In the genomic region with DNA sequence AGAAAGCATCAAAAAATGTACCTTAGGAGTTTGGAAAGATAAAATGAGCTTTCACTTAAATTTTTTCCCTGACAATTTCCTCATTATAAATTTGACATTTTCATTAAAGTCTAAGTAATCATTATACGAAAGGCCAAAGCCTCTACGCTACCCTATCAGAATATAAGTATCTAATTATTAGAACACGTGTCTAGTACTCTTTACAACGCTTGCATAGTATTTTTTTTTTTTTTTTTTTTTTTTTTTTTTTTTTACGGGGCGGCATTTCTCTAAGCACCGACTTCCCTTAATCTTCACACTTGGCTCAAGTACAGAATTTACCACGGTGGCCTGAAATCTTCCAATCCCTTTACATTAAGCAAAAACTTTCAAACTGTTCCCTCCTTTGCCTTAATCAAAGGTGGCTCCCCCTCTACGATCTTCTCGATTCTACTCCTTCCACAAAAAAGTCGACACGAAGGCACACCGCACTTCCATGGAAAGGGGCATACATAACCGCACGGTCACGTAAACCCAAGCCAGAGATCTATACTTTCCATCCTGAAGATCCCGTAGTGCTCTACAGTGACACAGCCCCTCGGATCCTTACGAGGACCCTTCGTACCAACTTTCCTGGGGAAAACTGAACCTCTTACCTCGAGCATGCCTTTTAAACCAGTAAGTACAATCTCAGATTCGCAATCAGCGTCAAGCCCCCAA, we compare ENCODE assay signal across 8 mouse cellular contexts. TPM values are rescaled to one million over a fixed set of nuclear protein-coding genes. Genes with fewer than 3 reads are reported as not detected.
DNase-seq lines count a peak whose midpoint lies in the region; ATAC-seq and TF ChIP-seq lines count a peak whose summit lies in the region.

No protein-coding gene starts in this region.

- TF ChIP-seq CTCF in layer of hippocampus, adult 2 months (conservative IDR thresholded peaks at IDR 0.05) = no peak
- TF ChIP-seq CTCF in bone marrow, adult 2 months (IDR thresholded peaks at IDR 0.05; ENCODE audit: control insufficient read depth, insufficient read depth, low read length) = no peak
- TF ChIP-seq CTCF in forebrain, postnatal 0 days (IDR thresholded peaks at IDR 0.05; ENCODE audit: low read depth) = no peak
- TF ChIP-seq CTCF in liver, embryonic 14.5 days (IDR thresholded peaks at IDR 0.05; ENCODE audit: low read depth) = no peak

- peak overlapping the region; percentile 100 for H3K27ac ChIP-seq in layer of hippocampus, adult 2 months
- H3K27ac ChIP-seq in bone marrow, adult 2 months (ENCODE audit: control insufficient read depth, insufficient read depth, low read depth, low read length, poor library complexity) = peak overlapping the region; percentile 99
- H3K27ac ChIP-seq in forebrain, postnatal 0 days (ENCODE audit: low read depth, low read length) = no peak overlapping the region; the same call in 1 of the 2 replicates
- peak overlapping the region; percentile 89 for H3K27ac ChIP-seq in liver, embryonic 14.5 days
- peak overlapping the region; percentile 100 for H3K27ac ChIP-seq in stomach, embryonic 16.5 days (ENCODE audit: low read length)

- TF ChIP-seq POLR2A in bone marrow, adult 2 months (IDR thresholded peaks at IDR 0.05; ENCODE audit: borderline replicate concordance, control insufficient read depth, low read depth, low read length) = no peak

- peak overlapping the region; percentile 77 for H3K4me2 ChIP-seq in forebrain, postnatal 0 days (ENCODE audit: low read depth)
- peak overlapping the region; percentile 72 for H3K4me2 ChIP-seq in liver, embryonic 14.5 days (ENCODE audit: low read depth)
- H3K4me2 ChIP-seq in stomach, embryonic 16.5 days (ENCODE audit: low read depth, low read length) = peak overlapping the region; percentile 78

- ATAC-seq in forebrain, postnatal 0 days = no peak
- ATAC-seq in liver, embryonic 14.5 days (ENCODE audit: insufficient read depth) = no peak
- ATAC-seq in stomach, embryonic 16.5 days (ENCODE audit: insufficient read depth, low FRiP score) = no peak

- H3K9me3 ChIP-seq in forebrain, postnatal 0 days (ENCODE audit: low read length) = no peaks in the 10 kb centered on the region
- H3K9me3 ChIP-seq in liver, embryonic 14.5 days (ENCODE audit: control insufficient read depth, low read length) = no peaks in the 10 kb centered on the region
- no peaks in the 10 kb centered on the region for H3K9me3 ChIP-seq in stomach, embryonic 16.5 days (replicated peaks; ENCODE audit: control insufficient read depth, low read length)

- H3K9ac ChIP-seq in forebrain, postnatal 0 days = peak overlapping the region; percentile 70
- peak overlapping the region; percentile 91 for H3K9ac ChIP-seq in liver, embryonic 14.5 days (replicated peaks)
- peak overlapping the region; percentile 98 for H3K9ac ChIP-seq in stomach, embryonic 16.5 days (ENCODE audit: low read length)

- peaks cover 11% of the 10 kb centered on the region for H3K36me3 ChIP-seq in forebrain, postnatal 0 days (ENCODE audit: insufficient read depth)
- H3K36me3 ChIP-seq in liver, embryonic 14.5 days (replicated peaks; ENCODE audit: control insufficient read depth, insufficient read depth, low read depth) = peaks cover 19% of the 10 kb centered on the region
- peaks cover 10% of the 10 kb centered on the region for H3K36me3 ChIP-seq in stomach, embryonic 16.5 days (ENCODE audit: control insufficient read depth, insufficient read depth, low read length)

- no peak for TF ChIP-seq EP300 in liver, embryonic 14.5 days (IDR thresholded peaks at IDR 0.05; ENCODE audit: low read depth)

- no peaks in the 10 kb centered on the region for H3K27me3 ChIP-seq in forebrain, postnatal 0 days (ENCODE audit: insufficient read depth, low read length)
- H3K27me3 ChIP-seq in liver, embryonic 14.5 days (ENCODE audit: control insufficient read depth, insufficient read depth, low read length) = no peaks in the 10 kb centered on the region
- H3K27me3 ChIP-seq in stomach, embryonic 16.5 days (ENCODE audit: control insufficient read depth, insufficient read depth, low read length) = no peaks in the 10 kb centered on the region

- no peaks in the 10 kb centered on the region for H3K4me1 ChIP-seq in bone marrow, adult 2 months (ENCODE audit: control insufficient read depth, insufficient read depth, low read length)
- H3K4me1 ChIP-seq in forebrain, postnatal 0 days (ENCODE audit: insufficient read depth) = peaks cover 7% of the 10 kb centered on the region
- H3K4me1 ChIP-seq in liver, embryonic 14.5 days (replicated peaks; ENCODE audit: control insufficient read depth in 2 of 2, insufficient read depth in 2 of 2, low read length in 1 of 2) = peaks cover 3 to 11% of the 10 kb centered on the region in 2 experiments
- peaks cover 17% of the 10 kb centered on the region; the same call in 1 of the 2 replicates for H3K4me1 ChIP-seq in stomach, embryonic 16.5 days (ENCODE audit: control insufficient read depth, insufficient read depth, low read length)

- 2% methylated on average over 23 of the region's 23 CpGs for WGBS in bone marrow, adult 2 months
- WGBS in forebrain, postnatal 0 days = 2% methylated on average over 23 of the region's 23 CpGs
- 3% methylated on average over 23 of the region's 23 CpGs for whole genome bisulfite sequencing in liver, embryonic 14.5 days (ENCODE audit: insufficient replicate concordance)
- WGBS in stomach, embryonic 16.5 days = 3% methylated on average over 23 of the region's 23 CpGs

- DNase-seq in layer of hippocampus, adult 2 months (ENCODE audit: low spot score in 2 of 2) = no peak
- DNase-seq in layer of hippocampus, postnatal 14 days (ENCODE audit: low spot score in 2 of 2) = no peak
- peak; percentile 22 for DNase-seq in forebrain, postnatal 0 days
- no peak for DNase-seq in liver, embryonic 14.5 days (ENCODE audit: low read depth in 3 of 3, low spot score in 3 of 3)
- no peak for DNase-seq in cerebellum, adult 11-12 months
- DNase-seq in right cerebral cortex, postnatal 14 days = no peak

- H3K4me3 ChIP-seq in layer of hippocampus, adult 2 months = peak overlapping the region; percentile 88
- H3K4me3 ChIP-seq in bone marrow, adult 2 months (replicated peaks; ENCODE audit: control insufficient read depth, low read depth, low read length) = peak overlapping the region; percentile 98
- H3K4me3 ChIP-seq in forebrain, postnatal 0 days (ENCODE audit: low read depth, low read length) = peak overlapping the region; percentile 56
- H3K4me3 ChIP-seq in liver, embryonic 14.5 days (ENCODE audit: insufficient read depth in 1 of 2, low read depth in 2 of 2, low read length in 2 of 2) = peak overlapping the region; percentile 86 to 92
- H3K4me3 ChIP-seq in stomach, embryonic 16.5 days (replicated peaks; ENCODE audit: low read length) = peak overlapping the region; percentile 91

RNA-seq across cellular contexts. Expression of gene Eed, which starts 1.2 kb away (rescaled TPM):
- 10 to 100 TPM; 37.2 to 42.2 TPM for total RNA-seq in layer of hippocampus, adult 2 months (2021)
- total RNA-seq in layer of hippocampus, postnatal 14 days (2021) = 10 to 100 TPM; 31.2 to 33.3 TPM
- polyA plus RNA-seq in bone marrow, adult 2 months (2011; ENCODE audit: insufficient read depth, insufficient read length, low replicate concordance, missing spikeins) = 39.1 and 83.2 TPM in 2 replicates
- 22.2 and 28.5 TPM in 2 replicates for total RNA-seq in forebrain, postnatal 0 days (2014; rRNA removed)
- 18.1 and 20.7 TPM in 2 replicates for polyA plus RNA-seq in forebrain, postnatal 0 days (2015; fragmentation: Nextera tagmentation; extraction: Ambion mirVana)
- polyA plus RNA-seq in liver, embryonic 14.5 days (2012; rRNA removed) = 18.1 and 32.3 TPM in 2 replicates
- polyA plus RNA-seq in liver, embryonic 14.5 days (2014; fragmentation: Nextera tagmentation; extraction: Ambion mirVana) = 34.1 and 34.7 TPM in 2 replicates
- polyA plus RNA-seq in stomach, embryonic 16.5 days (2015; fragmentation: Nextera tagmentation; extraction: Ambion mirVana) = 51.0 and 54.8 TPM in 2 replicates

RNA-seq across cellular contexts. Expression of gene Hikeshi, which starts 38.6 kb away (rescaled TPM):
- total RNA-seq in layer of hippocampus, adult 2 months (2021) = 10 to 100 TPM; 96.0 to 96.3 TPM
- 100 to 1,000 TPM in 1 of 2 experiments, 10 to 100 TPM in 1; 84.7 to 102 TPM for total RNA-seq in layer of hippocampus, postnatal 14 days (2021)
- polyA plus RNA-seq in bone marrow, adult 2 months (2011; ENCODE audit: insufficient read depth, insufficient read length, low replicate concordance, missing spikeins) = 7.1 and 32.9 TPM in 2 replicates
- total RNA-seq in forebrain, postnatal 0 days (2014; rRNA removed) = 80.0 and 89.2 TPM in 2 replicates
- 163 and 173 TPM in 2 replicates for polyA plus RNA-seq in forebrain, postnatal 0 days (2015; fragmentation: Nextera tagmentation; extraction: Ambion mirVana)
- polyA plus RNA-seq in liver, embryonic 14.5 days (2012; rRNA removed) = 13.9 and 26.7 TPM in 2 replicates
- polyA plus RNA-seq in liver, embryonic 14.5 days (2014; fragmentation: Nextera tagmentation; extraction: Ambion mirVana) = 62.1 and 66.9 TPM in 2 replicates
- 108 and 132 TPM in 2 replicates for polyA plus RNA-seq in stomach, embryonic 16.5 days (2015; fragmentation: Nextera tagmentation; extraction: Ambion mirVana)
